Mouse (Mus musculus) heart, embryonic 10.5 days (tissue): Measurements from ENCODE around the gene Olfr1445. TPM values are rescaled to one million over a fixed set of nuclear protein-coding genes. Genes with fewer than 3 reads are reported as not detected.

Experiments used
- DNase-seq: peaks from one replicate; pipeline ENCODE4 v3.0.0-alpha.2; 2017; ENCODE audit warnings: low spot score
- H3K27ac ChIP-seq: fragments of 300-500 bp; sonication (generic); 2 replicates; pipeline ENCODE4 v1.5.1; 2016; ENCODE audit warnings: mild to moderate bottlenecking
- H3K27me3 ChIP-seq: fragments of 300-500 bp; sonication (generic); 2 replicates; pipeline ENCODE4 v1.6.1; 2016; ENCODE audit warnings: mild to moderate bottlenecking; ENCODE audit not compliant: poor library complexity, insufficient read depth, severe bottlenecking
- H3K36me3 ChIP-seq: fragments of 300-500 bp; sonication (generic); 2 replicates; pipeline ENCODE4 v1.6.1; 2016; ENCODE audit warnings: mild to moderate bottlenecking, moderate library complexity
- H3K4me1 ChIP-seq: fragments of 300-500 bp; sonication (generic); 2 replicates; pipeline ENCODE4 v1.6.1; 2016; ENCODE audit warnings: mild to moderate bottlenecking
- H3K4me3 ChIP-seq: fragments of 300-500 bp; sonication (generic); 2 replicates; pipeline ENCODE4 v1.5.1; 2016; ENCODE audit warnings: mild to moderate bottlenecking, moderate library complexity
- H3K9me3 ChIP-seq: fragments of 300-500 bp; sonication (generic); 2 replicates; pipeline ENCODE4 v1.6.1; 2016; ENCODE audit warnings: mild to moderate bottlenecking, moderate library complexity
- WGBS: fragments of 180-500 bp; shearing (Covaris S2); methylation state at CpG from one replicate; pipeline ENCODE4 v1.1.7; 2016; 5-methylcytosine and 5-hydroxymethylcytosine counted together
- polyA plus RNA-seq: library from polyadenylated mRNA; unstranded; fragments of >200 nt; fragmentation: Nextera tagmentation; extraction: Ambion mirVana; gene quantifications from 2 replicates; pipeline ENCODE4 v1.2.1, GENCODE M21; 2016

Olfr1445 gene
- not detected in 2 replicates for polyA plus RNA-seq

DNA sequence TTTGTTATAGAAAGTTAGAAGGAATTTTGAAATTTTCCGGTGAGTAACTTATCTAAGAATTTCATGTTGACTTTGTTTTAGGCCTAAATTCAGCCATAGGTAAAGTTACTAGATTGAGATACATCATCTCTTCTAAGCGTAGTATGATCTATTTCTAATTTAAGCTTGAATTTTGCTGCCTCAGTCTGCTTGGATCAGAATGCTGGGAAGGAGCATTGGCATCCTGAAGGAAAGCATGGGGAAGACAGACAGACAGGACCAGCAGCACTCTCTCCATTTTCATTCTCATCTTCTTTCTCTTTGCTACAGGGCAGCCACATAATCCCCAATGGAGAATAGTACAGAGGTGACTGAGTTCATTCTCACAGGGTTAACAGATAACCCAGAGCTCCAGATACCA is at the start of gene Olfr1445:
Gene Olfr1445 (plus strand): TSS at position 301 of the 400 bp plus-strand sequence.
- Histone ChIP-seq H3K36me3 (no peaks in the 10 kb centered on the region), H3K27ac (no peak within 1 kb of the TSS), H3K4me3 (no peak within 1 kb of the TSS), H3K4me1 (no peaks in the 10 kb centered on the region), H3K9me3 (no peaks in the 10 kb centered on the region), H3K27me3 (no peaks in the 10 kb centered on the region)
- 84% methylated on average over 2 of the region's 2 CpGs for WGBS
- no peak for DNase-seq

DNA sequence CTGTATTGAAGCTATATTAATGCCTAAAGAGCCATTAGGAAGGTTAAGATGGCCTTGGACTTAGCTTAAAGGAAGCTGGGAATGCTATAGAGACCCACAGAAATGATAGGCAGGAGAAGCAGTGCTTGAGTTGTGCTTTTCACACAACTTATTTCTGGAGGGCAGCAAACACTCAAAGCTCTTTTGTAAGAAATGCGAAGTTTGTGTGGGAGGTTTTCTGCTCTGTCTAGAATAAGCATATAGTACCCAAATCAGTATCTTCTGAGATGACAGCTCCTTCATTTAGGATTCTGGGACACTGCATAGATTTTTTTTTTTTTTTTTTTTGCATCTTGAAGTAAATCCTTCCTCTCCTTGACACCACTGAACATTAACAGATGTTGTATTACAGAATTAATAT is 45.1 kb upstream of the Olfr1445 start:
- Histone ChIP-seq H3K4me3 (no peak overlapping the region), H3K4me1 (no peaks in the 10 kb centered on the region), H3K27me3 (no peaks in the 10 kb centered on the region), H3K27ac (no peak overlapping the region), H3K9me3 (no peaks in the 10 kb centered on the region), H3K36me3 (no peaks in the 10 kb centered on the region)
- WGBS, result 86% methylated on average over 1 of the region's 1 CpGs
- no peak for DNase-seq

DNA sequence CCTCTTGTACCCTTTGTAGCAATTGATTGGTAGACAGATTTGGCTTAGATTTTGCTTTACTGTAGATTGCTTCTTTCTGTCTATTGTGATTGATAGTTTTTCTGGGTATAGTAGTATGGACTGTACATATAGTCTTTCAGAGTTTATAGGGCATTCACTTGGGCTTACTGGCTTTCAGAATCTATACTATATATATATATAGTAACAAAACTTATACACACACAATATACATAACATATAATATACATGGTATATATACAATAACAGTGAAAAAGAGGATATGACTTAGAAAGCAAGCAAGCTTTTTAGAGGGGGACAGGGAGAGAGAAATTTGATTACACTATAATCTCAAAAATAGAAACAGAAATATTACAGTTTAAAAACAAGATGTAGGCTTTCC is 37.3 kb upstream of the Olfr1445 start, which contains the start of gene Gm5244:
Gene Gm5244 (plus strand): TSS at position 301 of the 400 bp plus-strand sequence.
- no peak for DNase-seq
- Histone ChIP-seq H3K4me3 (no peak within 1 kb of the TSS), H3K27me3 (no peaks in the 10 kb centered on the region), H3K4me1 (no peaks in the 10 kb centered on the region), H3K9me3 (no peaks in the 10 kb centered on the region), H3K36me3 (no peaks in the 10 kb centered on the region), H3K27ac (no peak within 1 kb of the TSS)

DNA sequence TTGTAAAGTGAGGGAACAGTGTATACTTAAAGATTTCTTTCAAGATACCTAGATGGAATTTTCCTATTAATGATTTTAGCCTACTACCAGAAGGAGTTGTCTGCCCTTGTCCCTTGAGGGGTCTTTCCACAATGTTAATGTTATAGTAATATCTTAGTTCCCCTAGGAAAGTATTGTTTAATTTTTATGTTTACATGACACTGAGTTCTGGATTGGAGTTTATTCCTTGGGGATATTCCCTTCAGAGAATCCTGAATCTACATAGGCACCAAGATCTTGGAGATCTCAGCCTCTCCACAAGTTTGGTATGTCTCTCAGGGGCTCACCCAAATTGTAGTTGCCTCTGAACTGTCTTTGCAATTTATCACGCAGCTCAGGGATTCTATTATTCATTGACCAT is 26.7 kb upstream of the Olfr1445 start, which contains the start of gene Olfr1444:
Gene Olfr1444 (plus strand): TSS at position 301 of the 400 bp plus-strand sequence.
- H3K27ac ChIP-seq, result no peak within 1 kb of the TSS
- WGBS, result 39% methylated on average over 1 of the region's 1 CpGs
- H3K4me3 ChIP-seq, result no peak within 1 kb of the TSS
- no peaks in the 10 kb centered on the region for H3K27me3 ChIP-seq
- no peaks in the 10 kb centered on the region for H3K36me3 ChIP-seq
- H3K4me1 ChIP-seq, result no peaks in the 10 kb centered on the region
- DNase-seq, result no peak
- no peaks in the 10 kb centered on the region for H3K9me3 ChIP-seq

DNA sequence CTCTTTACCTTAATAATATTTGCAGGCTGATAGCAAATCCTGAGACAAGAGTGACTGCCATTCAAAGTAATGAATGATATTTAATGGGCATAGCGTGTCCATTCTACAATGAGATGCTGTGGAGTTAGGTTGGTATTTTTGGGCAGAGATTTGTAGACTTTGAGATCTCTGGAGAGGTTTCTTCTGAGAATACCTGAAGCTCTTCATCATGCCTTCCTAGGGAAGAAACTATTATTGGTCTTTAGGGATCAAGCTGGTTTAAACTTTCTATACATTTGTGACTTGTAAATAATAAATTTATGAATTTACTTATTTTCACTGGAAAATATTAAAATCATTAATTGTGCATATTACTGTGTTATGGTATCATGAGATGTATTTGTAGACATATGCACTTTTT is 9.8 kb downstream of the Olfr1445 start, which contains the start of gene Olfr1446:
Gene Olfr1446 (minus strand): TSS at position 101 of the 400 bp plus-strand sequence.
- WGBS, result 78% methylated on average over 1 of the region's 1 CpGs
- DNase-seq, result no peak
- no peaks in the 10 kb centered on the region for H3K36me3 ChIP-seq
- no peaks in the 10 kb centered on the region for H3K9me3 ChIP-seq
- no peaks in the 10 kb centered on the region for H3K4me1 ChIP-seq
- H3K27ac ChIP-seq, result no peak within 1 kb of the TSS
- H3K4me3 ChIP-seq, result no peak within 1 kb of the TSS
- no peaks in the 10 kb centered on the region for H3K27me3 ChIP-seq

DNA sequence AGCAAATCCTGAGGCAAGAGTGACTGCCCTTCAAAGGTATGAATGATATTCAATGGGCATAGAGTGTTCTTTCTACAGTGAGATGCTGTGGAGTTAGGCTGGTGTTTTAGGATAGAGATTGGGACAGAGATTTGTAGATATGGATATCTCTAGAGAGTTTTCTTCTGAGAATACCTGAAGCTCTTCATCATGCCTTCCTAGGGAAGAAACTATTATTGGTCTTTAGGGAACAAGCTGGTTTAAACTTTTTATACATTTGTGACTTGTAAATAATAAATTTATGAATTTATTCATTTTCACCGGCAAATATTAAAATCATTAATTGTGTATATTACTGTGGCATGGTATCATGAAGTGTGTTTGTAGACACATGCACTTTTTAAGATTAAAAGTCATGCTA is 20.0 kb downstream of the Olfr1445 start, which contains the start of gene Olfr1447:
Gene Olfr1447 (minus strand): TSS at position 101 of the 400 bp plus-strand sequence.
- H3K4me1 ChIP-seq, result no peaks in the 10 kb centered on the region
- no peaks in the 10 kb centered on the region for H3K27me3 ChIP-seq
- no peak within 1 kb of the TSS for H3K4me3 ChIP-seq
- no peaks in the 10 kb centered on the region for H3K9me3 ChIP-seq
- H3K27ac ChIP-seq, result no peak within 1 kb of the TSS
- WGBS, result 77% methylated on average over 1 of the region's 1 CpGs
- no peak for DNase-seq
- H3K36me3 ChIP-seq, result no peaks in the 10 kb centered on the region

DNA sequence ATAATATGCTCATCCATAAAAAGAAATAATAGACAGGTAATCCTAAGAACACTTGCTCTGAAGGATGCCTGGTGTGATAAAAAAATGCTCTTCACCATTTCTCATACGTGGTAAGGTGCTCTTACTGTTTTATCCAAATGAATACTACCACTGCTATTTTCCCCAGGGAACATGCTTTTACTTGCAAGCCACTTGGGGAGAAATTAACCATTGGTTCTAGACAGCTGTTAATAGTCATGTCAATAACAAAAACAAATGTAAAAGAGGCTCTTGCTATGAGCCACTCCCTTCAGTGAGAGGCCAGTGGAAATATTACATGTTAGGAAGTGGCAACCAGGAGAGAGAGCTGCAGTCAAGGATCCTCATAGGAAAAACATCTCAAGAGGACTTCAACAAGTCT is 40.7 kb downstream of the Olfr1445 start, which contains the start of gene Olfr1448:
Gene Olfr1448 (minus strand): TSS at position 101 of the 400 bp plus-strand sequence.
- WGBS, result 75% methylated on average over 1 of the region's 1 CpGs
- no peaks in the 10 kb centered on the region for H3K4me1 ChIP-seq
- DNase-seq, result no peak

DNA sequence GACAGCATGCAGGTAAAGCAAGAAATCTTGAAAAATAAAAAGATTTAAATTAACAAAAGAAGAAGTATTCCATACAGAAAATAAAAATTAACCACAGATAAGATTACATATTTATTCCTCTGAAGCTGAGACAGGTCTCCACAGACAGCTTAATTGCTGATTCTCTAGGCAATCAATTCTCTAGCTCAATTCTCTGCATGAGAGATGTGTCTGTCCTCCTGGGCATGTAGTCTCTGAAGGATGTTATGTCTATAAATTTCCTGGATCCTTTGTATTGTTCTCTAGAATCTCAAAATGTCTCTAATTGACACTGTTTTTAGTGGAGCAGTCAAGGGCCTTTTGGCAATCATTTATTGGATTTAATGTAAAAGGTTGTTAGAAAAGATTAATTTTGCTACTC is 46.9 kb downstream of the Olfr1445 start, which contains the start of gene Olfr1449:
Gene Olfr1449 (plus strand): TSS at position 301 of the 400 bp plus-strand sequence.
- Histone ChIP-seq H3K4me3 (no peak within 1 kb of the TSS), H3K27ac (no peak within 1 kb of the TSS), H3K27me3 (no peaks in the 10 kb centered on the region), H3K4me1 (no peaks in the 10 kb centered on the region), H3K36me3 (no peaks in the 10 kb centered on the region), H3K9me3 (no peaks in the 10 kb centered on the region)
- no peak for DNase-seq

More for the DNA sequence above, 40.7 kb downstream of the Olfr1445 start, which contains the start of gene Olfr1448:
- Histone ChIP-seq H3K27ac (no peak within 1 kb of the TSS), H3K27me3 (no peaks in the 10 kb centered on the region), H3K36me3 (no peaks in the 10 kb centered on the region), H3K9me3 (no peaks in the 10 kb centered on the region; the same call in 1 of the 2 replicates), H3K4me3 (no peak within 1 kb of the TSS)

Other genes with a start within 250 kb of the Olfr1445 start
- gene Olfr1442, start 213.4 kb upstream of the Olfr1445 start, polyA plus RNA-seq, result not detected in 2 replicates
- gene Olfr1443, start 205.7 kb upstream of the Olfr1445 start, polyA plus RNA-seq, result not detected in 2 replicates
- not detected in 2 replicates for gene Keg1, start 188.1 kb upstream of the Olfr1445 start, polyA plus RNA-seq
- 0.70 and 1.1 TPM in 2 replicates for gene Cntf, start 118.2 kb upstream of the Olfr1445 start, polyA plus RNA-seq
- gene Zfp91, start 87.7 kb upstream of the Olfr1445 start, polyA plus RNA-seq, result 11.5 and 13.4 TPM in 2 replicates
- gene Lpxn, start 87.7 kb upstream of the Olfr1445 start, polyA plus RNA-seq, result 0.46 and 0.54 TPM in 2 replicates
- gene Gm5244, start 37.2 kb upstream of the Olfr1445 start, polyA plus RNA-seq, result not detected in 2 replicates
- not detected in 2 replicates for gene Olfr1444, start 26.6 kb upstream of the Olfr1445 start, polyA plus RNA-seq
- not detected in 2 replicates for gene Olfr1446, start 9.7 kb downstream of the Olfr1445 start, polyA plus RNA-seq
- gene Olfr1447, start 19.9 kb downstream of the Olfr1445 start, polyA plus RNA-seq, result not detected in 2 replicates
- not detected in 2 replicates for gene Olfr1448, start 40.6 kb downstream of the Olfr1445 start, polyA plus RNA-seq
- gene Olfr1449, start 47.0 kb downstream of the Olfr1445 start, polyA plus RNA-seq, result not detected in 2 replicates
- gene Olfr1450, start 66.4 kb downstream of the Olfr1445 start, polyA plus RNA-seq, result not detected in 2 replicates
- not detected in 2 replicates for gene Olfr1451, start 111.2 kb downstream of the Olfr1445 start, polyA plus RNA-seq
- gene Olfr1453, start 144.5 kb downstream of the Olfr1445 start, polyA plus RNA-seq, result not detected in 2 replicates
- gene Olfr1454, start 176.8 kb downstream of the Olfr1445 start, polyA plus RNA-seq, result not detected in 2 replicates
- gene Olfr1457, start 214.0 kb downstream of the Olfr1445 start, polyA plus RNA-seq, result not detected in 2 replicates
- not detected in 2 replicates for gene Olfr1458, start 222.9 kb downstream of the Olfr1445 start, polyA plus RNA-seq